Mouse (Mus musculus): ENCODE results near the gene Zfp981. TPM values are rescaled to one million over a fixed set of nuclear protein-coding genes. Genes with fewer than 3 reads are reported as not detected.
A peak's percentile ranks its signal among the peaks of the same experiment; 100 is the strongest.
"Not testable (repeated sequence)": the region's sequence is repeated elsewhere in the genome, so short reads cannot be mapped to it uniquely, and the experiment has no call there.

Zfp981 gene
- polyA plus RNA-seq, 1 experiment = not detected

- H3K4me3 ChIP-seq (ENCODE audit: insufficient read depth, low read length); H3K4me1 ChIP-seq (ENCODE audit: control insufficient read depth, insufficient read depth, low read length); H3K27ac ChIP-seq (ENCODE audit: insufficient read depth, low read depth, low read length): not testable (repeated sequence)
Measured at GRCm38 (mm10) chr4:146476260-146476659, 25.6 kb upstream of the Zfp981 start.

- not testable (repeated sequence) for H3K4me3 ChIP-seq (ENCODE audit: insufficient read depth, low read length); H3K27ac ChIP-seq (ENCODE audit: insufficient read depth, low read depth, low read length); H3K4me1 ChIP-seq (ENCODE audit: control insufficient read depth, insufficient read depth, low read length)
Measured at GRCm38 (mm10) chr4:146476959-146477358, 24.9 kb upstream of the Zfp981 start.

- not testable (repeated sequence) for H3K27ac ChIP-seq (ENCODE audit: insufficient read depth, low read depth, low read length); H3K4me3 ChIP-seq (ENCODE audit: insufficient read depth, low read length); H3K4me1 ChIP-seq (ENCODE audit: control insufficient read depth, insufficient read depth, low read length)
Measured at GRCm38 (mm10) chr4:146480376-146481096, 21.3 kb upstream of the Zfp981 start.

GRCm38 (mm10) chr4:146482546-146482945, 19.3 kb upstream of the Zfp981 start:
- not testable (repeated sequence) for H3K4me1 ChIP-seq (ENCODE audit: control insufficient read depth, insufficient read depth, low read length); H3K27ac ChIP-seq (ENCODE audit: insufficient read depth, low read depth, low read length); H3K4me3 ChIP-seq (ENCODE audit: insufficient read depth, low read length)

GRCm38 (mm10) chr4:146483571-146484280, 18.1 kb upstream of the Zfp981 start:
- not testable (repeated sequence) for H3K4me1 ChIP-seq (ENCODE audit: control insufficient read depth, insufficient read depth, low read length); H3K27ac ChIP-seq (ENCODE audit: insufficient read depth, low read depth, low read length); H3K4me3 ChIP-seq (ENCODE audit: insufficient read depth, low read length)
- TF ChIP-seq CTCF (IDR thresholded peaks at IDR 0.05; ENCODE audit: low read depth, low read length) = peak; percentile 41; the same call in 1 of the 2 replicates

- H3K4me3 ChIP-seq (ENCODE audit: insufficient read depth, low read length); H3K27ac ChIP-seq (ENCODE audit: insufficient read depth, low read depth, low read length); H3K4me1 ChIP-seq (ENCODE audit: control insufficient read depth, insufficient read depth, low read length): not testable (repeated sequence)
Measured at GRCm38 (mm10) chr4:146484676-146485075, 17.2 kb upstream of the Zfp981 start.

GRCm38 (mm10) chr4:146485183-146485939, 16.5 kb upstream of the Zfp981 start:
- H3K4me1 ChIP-seq (ENCODE audit: control insufficient read depth, insufficient read depth, low read length); H3K4me3 ChIP-seq (ENCODE audit: insufficient read depth, low read length); H3K27ac ChIP-seq (ENCODE audit: insufficient read depth, low read depth, low read length): not testable (repeated sequence)

GRCm38 (mm10) chr4:146486753-146487152, 15.1 kb upstream of the Zfp981 start:
- not testable (repeated sequence) for H3K4me3 ChIP-seq (ENCODE audit: insufficient read depth, low read length); H3K4me1 ChIP-seq (ENCODE audit: control insufficient read depth, insufficient read depth, low read length); H3K27ac ChIP-seq (ENCODE audit: insufficient read depth, low read depth, low read length)

GRCm38 (mm10) chr4:146489196-146489595, 12.6 kb upstream of the Zfp981 start:
- not testable (repeated sequence) for H3K4me3 ChIP-seq (ENCODE audit: insufficient read depth, low read length); H3K4me1 ChIP-seq (ENCODE audit: control insufficient read depth, insufficient read depth, low read length)

GRCm38 (mm10) chr4:146491993-146492392, 9.8 kb upstream of the Zfp981 start:
- not testable (repeated sequence) for H3K27ac ChIP-seq (ENCODE audit: insufficient read depth, low read depth, low read length); H3K4me1 ChIP-seq (ENCODE audit: control insufficient read depth, insufficient read depth, low read length); H3K4me3 ChIP-seq (ENCODE audit: insufficient read depth, low read length)

More at GRCm38 (mm10) chr4:146489196-146489595, 12.6 kb upstream of the Zfp981 start:
- not testable (repeated sequence) for H3K27ac ChIP-seq (ENCODE audit: insufficient read depth, low read depth, low read length)

- Histone ChIP-seq H3K4me1 (ENCODE audit: control insufficient read depth, insufficient read depth, low read length) (no peaks in the 10 kb centered on the region), H3K4me3 (ENCODE audit: insufficient read depth, low read length) (no peak overlapping the region), H3K27ac (ENCODE audit: insufficient read depth, low read depth, low read length) (no peak overlapping the region)
- no peak for TF ChIP-seq POLR2A (IDR thresholded peaks at IDR 0.05; ENCODE audit: borderline replicate concordance, low read depth, low read length)
- TF ChIP-seq CTCF (IDR thresholded peaks at IDR 0.05; ENCODE audit: low read depth, low read length) = no peak
Measured at GRCm38 (mm10) chr4:146492439-146492838, 9.4 kb upstream of the Zfp981 start.

Data from bone marrow macrophage, adult 2 months (primary cell).